Mouse (Mus musculus) adrenal gland, adult (tissue): Measurements from ENCODE around the gene Syt7.

Experiments
- DNase-seq, 2 experiments: peaks; one replicate each; pipeline ENCODE4 v3.0.0; 2022 to 2023; ENCODE audit warnings: low spot score in 1 of 2; ENCODE audit not compliant: inconsistent age in 2 of 2

The Syt7 gene

GRCm38 (mm10) chr19:10421986-10422976 is 33.4 kb downstream of the Syt7 start:
- DNase-seq = no peak

DNA sequence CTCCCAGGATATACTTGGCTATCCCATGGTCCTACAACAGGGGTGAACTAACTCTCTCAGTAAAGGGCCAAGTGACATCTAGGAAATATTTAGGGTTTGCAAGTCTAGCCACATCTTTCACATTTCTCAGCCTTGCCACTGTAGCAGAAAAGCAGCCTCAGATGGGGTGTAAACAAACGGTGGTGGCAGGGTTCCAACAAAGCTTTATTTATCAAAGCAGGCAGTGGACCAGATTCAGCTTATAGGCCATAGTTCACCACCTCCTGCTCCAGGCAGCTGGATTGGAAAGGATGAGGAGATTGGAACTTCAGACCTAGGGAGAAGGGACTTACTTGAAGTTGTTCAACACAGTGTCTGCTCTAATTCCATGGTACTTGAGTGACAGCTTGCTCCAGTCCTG is 35.9 kb downstream of the Syt7 start:
- no peak for DNase-seq

- no peak for DNase-seq
These were observed 36.8 kb downstream of the Syt7 start for GRCm38 (mm10) chr19:10425484-10426270.

GRCm38 (mm10) chr19:10426312-10426711 is 37.4 kb downstream of the Syt7 start:
- DNase-seq = no peak

DNA sequence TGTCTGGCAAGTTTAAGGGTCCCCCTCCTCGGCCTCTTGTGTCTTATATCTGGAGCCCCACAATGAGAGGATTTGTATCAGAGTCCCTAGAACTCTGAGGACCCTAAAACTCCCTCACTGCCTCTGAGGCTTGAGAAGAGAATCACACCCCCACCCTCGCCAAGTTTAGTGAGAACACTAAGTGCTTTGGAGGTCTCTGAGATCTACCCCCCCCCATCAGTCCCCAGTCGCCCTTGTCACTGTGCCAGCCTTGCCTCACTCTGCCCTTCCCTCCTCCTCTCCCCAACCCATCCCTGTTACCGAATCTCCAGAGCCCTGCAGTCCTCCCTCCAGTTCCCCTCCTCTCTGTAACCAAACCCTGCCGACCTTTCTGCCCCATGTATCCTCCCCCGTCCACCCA is 37.9 kb downstream of the Syt7 start:
- DNase-seq = no peak

- DNase-seq = no peak
These were observed 38.5 kb downstream of the Syt7 start for GRCm38 (mm10) chr19:10427431-10427830.

- DNase-seq = no peak
These were observed 40.5 kb downstream of the Syt7 start for GRCm38 (mm10) chr19:10429371-10429770.

DNA sequence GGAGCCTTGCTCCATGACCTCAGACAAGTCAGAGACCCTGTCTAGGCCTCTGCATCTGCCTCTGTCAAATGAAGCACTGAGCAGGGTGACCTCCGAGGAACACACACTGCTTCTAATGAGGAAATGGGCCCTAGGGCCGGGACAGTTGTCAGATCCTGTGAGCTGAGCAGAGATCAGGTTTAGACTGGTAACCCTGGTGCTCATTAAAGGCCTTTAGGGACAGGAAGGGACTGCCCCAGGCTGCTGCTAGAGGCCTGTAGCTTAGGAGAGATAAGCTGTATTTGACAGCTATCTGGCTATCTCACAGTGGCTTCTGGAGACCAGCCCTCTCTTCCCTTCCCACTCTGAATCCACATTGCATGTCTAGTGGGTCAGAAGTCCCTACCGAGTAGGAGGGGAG is 42.5 kb downstream of the Syt7 start:
- DNase-seq = peak in 1 of 2 experiments; percentile 21

GRCm38 (mm10) chr19:10431841-10432240 is 43.0 kb downstream of the Syt7 start:
- peak in 1 of 2 experiments; percentile 21 for DNase-seq

DNA sequence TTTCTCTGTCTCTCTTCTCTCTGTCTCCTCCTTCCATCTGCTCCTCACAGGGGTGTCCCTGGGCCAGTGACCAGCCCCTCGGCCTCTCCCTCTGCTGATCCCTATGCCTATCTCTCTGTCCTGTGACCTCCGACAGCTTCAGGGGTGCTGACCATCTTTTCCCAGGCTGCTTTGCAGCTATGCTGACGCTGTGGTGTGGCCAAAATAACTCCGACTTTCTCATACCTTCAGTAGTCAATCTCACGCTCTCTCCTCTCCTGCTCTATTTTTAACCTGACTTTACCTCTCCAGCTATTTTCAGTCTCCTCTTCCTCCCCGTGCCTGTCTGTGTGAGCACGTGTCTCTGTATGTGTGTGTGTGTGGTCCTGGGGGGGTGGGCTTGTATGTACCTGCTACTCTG is 44.3 kb downstream of the Syt7 start:
- no peak for DNase-seq

GRCm38 (mm10) chr19:10433879-10434540 is 45.1 kb downstream of the Syt7 start:
- DNase-seq = no peak

DNA sequence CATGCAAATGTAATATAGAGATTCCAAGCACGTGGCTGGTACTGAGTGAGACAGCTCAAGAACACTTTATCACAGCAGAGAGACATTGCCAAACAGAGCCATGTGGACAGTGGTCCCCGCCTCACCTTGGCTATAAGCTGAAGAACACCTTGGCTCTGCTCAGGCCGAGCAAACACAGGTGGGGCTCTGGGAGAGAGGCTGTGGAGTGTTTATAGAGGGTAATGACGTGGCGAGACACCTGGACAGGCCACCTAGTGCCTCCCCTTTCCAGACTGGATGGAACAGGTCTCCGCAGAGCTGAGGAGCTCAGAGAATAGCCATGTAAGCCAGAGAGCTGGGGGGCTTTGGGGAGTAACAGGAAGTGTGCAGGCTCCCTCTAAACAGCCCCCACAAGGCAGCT is 46.0 kb downstream of the Syt7 start:
- DNase-seq = no peak

DNA sequence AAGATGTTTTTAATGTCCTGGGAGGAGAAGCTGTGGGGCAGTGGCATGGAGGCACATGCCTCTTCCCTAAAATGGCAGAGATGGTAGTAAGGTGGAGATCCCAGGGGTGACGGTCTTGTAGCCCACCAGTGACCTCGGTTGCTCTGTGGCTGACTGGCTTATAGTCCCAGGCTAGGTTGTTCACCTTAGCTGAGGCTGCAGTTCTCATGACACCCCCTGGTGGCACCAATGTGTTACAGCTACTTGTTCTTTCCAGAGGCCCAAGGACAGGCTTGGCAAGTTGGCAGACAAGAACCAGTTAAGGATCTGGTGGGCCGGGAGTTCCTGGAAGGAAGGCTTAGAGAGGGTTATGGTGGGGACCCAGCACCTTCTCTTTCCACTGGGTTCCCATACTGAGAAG is 47.0 kb downstream of the Syt7 start:
- peak; percentile 61 to 89 for DNase-seq

DNA sequence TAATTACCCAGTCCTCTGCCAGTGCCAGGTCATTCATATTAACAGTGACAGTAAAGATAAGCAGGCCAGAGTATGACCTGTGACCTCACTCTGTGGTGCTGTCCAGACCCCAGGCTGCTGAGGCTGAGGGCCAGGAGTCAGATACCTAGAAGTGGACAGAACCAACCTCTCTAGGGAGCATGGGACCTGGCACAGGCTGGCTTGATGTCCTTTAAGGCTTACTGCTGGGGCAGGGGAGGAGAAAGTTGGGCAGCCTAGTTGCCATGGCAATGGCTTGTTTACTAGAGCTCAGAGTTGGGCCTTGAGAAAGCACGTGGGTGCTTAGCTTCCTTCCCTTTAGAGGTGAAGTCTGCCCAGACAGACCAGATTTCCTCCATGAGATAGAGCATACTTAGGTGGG is 47.8 kb downstream of the Syt7 start:
- peak; percentile 32 to 72 for DNase-seq

GRCm38 (mm10) chr19:10437521-10437920 is 48.6 kb downstream of the Syt7 start:
- no peak for DNase-seq

DNA sequence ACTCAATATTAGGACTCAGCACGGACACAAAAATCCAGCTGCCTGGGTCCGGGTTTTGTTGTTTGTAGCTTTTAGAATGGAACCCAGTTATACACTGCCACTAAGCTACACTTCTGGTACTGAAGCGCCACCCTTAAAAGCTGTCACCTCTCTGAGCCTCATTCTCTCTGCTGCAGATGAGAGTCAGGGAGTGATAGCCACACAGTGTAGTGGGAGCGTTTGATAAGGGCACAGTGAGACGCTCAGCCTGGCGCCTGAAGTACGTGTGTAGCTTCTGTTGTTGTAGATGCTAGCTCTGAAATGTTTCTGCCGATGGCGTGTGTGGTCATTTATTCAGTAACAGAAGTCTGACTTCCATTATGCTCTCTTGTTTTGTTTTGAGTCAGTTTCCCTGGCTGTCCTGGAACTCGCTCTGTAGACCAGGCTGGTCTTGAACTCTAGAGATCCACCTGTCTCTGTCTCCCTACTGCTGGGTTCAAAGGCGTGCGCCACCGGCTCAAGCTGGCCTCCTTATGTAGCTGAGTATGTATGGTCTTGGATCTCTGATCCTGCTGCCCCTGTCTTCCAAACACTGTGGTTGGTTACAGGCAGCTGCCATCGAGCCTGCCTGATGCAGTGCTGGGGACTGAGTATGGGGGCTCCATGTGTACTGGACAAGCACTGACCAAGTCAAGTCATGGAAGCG is 55.9 kb downstream of the Syt7 start:
- DNase-seq = no peak

- no peak for DNase-seq
These were observed 59.4 kb downstream of the Syt7 start for GRCm38 (mm10) chr19:10448275-10448674.

DNA sequence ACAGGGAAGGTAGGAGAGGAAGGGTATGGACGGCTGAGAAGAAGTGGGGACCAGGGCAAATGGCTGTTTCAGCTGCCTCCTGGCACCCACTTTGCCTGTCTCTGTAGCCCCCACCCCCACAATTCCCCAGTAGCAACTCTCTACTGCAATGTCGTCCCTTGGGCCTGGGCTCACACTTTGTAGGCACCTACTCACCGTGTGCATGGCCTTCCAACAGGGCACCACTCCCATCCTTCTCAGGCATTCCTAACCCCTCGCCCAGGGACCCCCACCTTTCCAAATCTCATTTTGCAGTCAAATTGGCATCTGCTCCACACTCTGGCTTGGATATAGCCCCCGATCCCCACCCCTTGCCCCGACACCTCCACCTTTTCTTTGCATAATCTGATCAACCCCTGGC is 60.3 kb downstream of the Syt7 start:
- no peak for DNase-seq

DNA sequence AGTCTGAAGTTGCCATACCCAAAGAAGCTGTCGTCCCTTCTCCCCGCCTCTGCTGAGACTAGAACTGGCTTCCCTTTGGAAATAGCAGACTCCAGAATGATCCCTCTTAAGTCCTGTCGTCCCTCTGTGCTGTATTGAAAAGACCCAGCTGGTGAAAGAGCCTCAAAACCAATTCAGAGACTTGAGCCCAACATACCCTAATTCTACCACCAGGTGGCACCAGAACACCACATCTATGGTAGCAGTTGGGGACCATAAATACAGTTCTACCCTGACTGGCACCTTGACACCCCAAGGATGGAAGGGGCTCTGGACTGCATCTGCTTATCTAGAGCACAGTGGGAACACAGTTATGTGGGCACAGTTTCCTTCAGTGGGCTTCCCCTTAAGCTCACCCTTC is 60.8 kb downstream of the Syt7 start:
- DNase-seq = peak; percentile 59 to 89

DNA sequence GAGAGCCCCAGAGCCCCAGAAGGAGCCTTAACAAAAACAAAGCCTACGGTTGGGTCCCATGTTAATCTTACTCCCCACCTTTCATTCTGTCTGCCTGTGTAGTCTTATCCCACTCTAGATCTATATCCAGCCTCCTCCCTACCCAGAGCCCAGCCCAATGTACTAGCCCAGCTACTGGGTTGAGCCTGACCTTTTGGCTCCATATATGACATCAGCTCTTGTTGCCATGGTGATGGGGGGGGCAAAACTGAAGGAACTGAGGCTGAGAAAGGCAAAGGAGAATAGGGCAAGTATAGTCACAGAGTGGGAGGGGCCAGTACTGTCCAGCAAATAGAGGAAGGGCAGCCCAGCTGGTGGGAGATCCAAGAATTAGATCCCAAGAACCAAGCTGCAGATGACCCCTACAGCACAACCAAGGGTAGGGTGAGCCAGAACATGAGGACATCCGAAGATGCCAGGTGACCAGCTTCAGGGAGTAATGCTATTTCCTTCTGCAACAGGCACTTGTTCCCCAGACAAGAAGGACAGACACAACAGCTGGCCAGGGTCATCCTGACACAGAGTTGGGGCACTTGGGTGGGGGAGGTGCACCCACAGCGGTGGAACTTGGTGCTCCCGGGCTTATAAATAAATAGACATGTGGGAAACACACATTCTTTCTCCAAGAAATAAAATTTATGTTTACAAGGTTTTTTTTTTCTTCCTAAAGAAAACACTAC is 66.0 kb downstream of the Syt7 start:
- peak; percentile 23 to 52 for DNase-seq
